Mouse (Mus musculus) kidney, embryonic 14.5 days (tissue): ENCODE results near the gene Hck. TPM values are rescaled to one million over a fixed set of nuclear protein-coding genes. Genes with fewer than 3 reads are reported as not detected.

Experiments used
- ATAC-seq: fragments of 200-750 bp; cut with Nextera tagmentation; 2 replicates; pipeline ENCODE4 v1.8.0; 2017; ENCODE audit warnings: moderate number of reproducible peaks, mild to moderate bottlenecking, moderate TSS enrichment, moderate library complexity; ENCODE audit not compliant: low FRiP score, low TSS enrichment
- H3K27ac ChIP-seq: fragments of 300-500 bp; sonication (generic); 2 replicates; pipeline ENCODE4 v1.5.1; 2014; ENCODE audit warnings: low read depth, mild to moderate bottlenecking, low read length, moderate library complexity, mixed read lengths
- H3K27me3 ChIP-seq: fragments of 300-500 bp; sonication (generic); 2 replicates; pipeline ENCODE4 v1.6.1; 2014; ENCODE audit warnings: mild to moderate bottlenecking, low read length; ENCODE audit not compliant: control insufficient read depth, insufficient read depth
- H3K36me3 ChIP-seq: fragments of 300-500 bp; sonication (generic); 2 replicates; pipeline ENCODE4 v1.6.1; 2014; ENCODE audit warnings: low read length, mixed read lengths; ENCODE audit not compliant: control insufficient read depth, insufficient read depth
- H3K4me1 ChIP-seq: fragments of 300-500 bp; sonication (generic); 2 replicates; pipeline ENCODE4 v1.6.1; 2014; ENCODE audit warnings: low read length, mixed read lengths; ENCODE audit not compliant: control insufficient read depth, insufficient read depth
- H3K4me2 ChIP-seq: fragments of 300-500 bp; sonication (generic); replicated peaks from 2 replicates; pipeline ENCODE4 v1.6.1; 2014; ENCODE audit warnings: low read depth, mild to moderate bottlenecking, low read length
- H3K4me3 ChIP-seq: fragments of 300-500 bp; sonication (generic); 2 replicates; pipeline ENCODE4 v1.5.1; 2014; ENCODE audit warnings: mild to moderate bottlenecking, low read length
- H3K9ac ChIP-seq: fragments of 300-500 bp; sonication (generic); 2 replicates; pipeline ENCODE4 v1.6.1; 2014; ENCODE audit warnings: low read depth, mild to moderate bottlenecking, low read length, moderate library complexity
- H3K9me3 ChIP-seq: fragments of 300-500 bp; sonication (generic); 2 replicates; pipeline ENCODE4 v1.6.1; 2016; ENCODE audit warnings: low read length; ENCODE audit not compliant: control insufficient read depth
- WGBS: fragments of 180-500 bp; shearing (Covaris S2); extraction: QIAGEN DNeasy Blood & Tissue Kit; methylation state at CpG from one replicate; pipeline ENCODE4 v1.1.7; 2014; 5-methylcytosine and 5-hydroxymethylcytosine counted together
- polyA plus RNA-seq: library from polyadenylated mRNA; unstranded; fragments of >200 nt; fragmentation: Nextera tagmentation; extraction: Ambion mirVana; gene quantifications from 2 replicates; pipeline ENCODE4 v1.2.1, GENCODE M21; 2014

Gene Hck
- polyA plus RNA-seq, 1 experiment from 2014 or later: 4.8 TPM

- no peaks in the 10 kb centered on the region for H3K36me3 ChIP-seq
- H3K27me3 ChIP-seq: no peaks in the 10 kb centered on the region
- H3K27ac ChIP-seq: no peak overlapping the region
- no peaks in the 10 kb centered on the region for H3K4me1 ChIP-seq
- H3K4me3 ChIP-seq: no peak overlapping the region
- no peaks in the 10 kb centered on the region for H3K9me3 ChIP-seq
- no peak overlapping the region for H3K9ac ChIP-seq
- H3K4me2 ChIP-seq: no peak overlapping the region
- 84% methylated on average over 7 of the region's 7 CpGs for WGBS
- ATAC-seq: no peak
These were observed 8.8 kb downstream of the Hck start for GRCm38 (mm10) chr2:153117051-153117486.

GRCm38 (mm10) chr2:153119488-153119887 is 11.2 kb downstream of the Hck start:
- H3K27me3 ChIP-seq: no peaks in the 10 kb centered on the region
- no peaks in the 10 kb centered on the region for H3K9me3 ChIP-seq
- no peak overlapping the region for H3K4me2 ChIP-seq
- WGBS: 87% methylated on average over 6 of the region's 6 CpGs
- no peak overlapping the region for H3K9ac ChIP-seq
- H3K36me3 ChIP-seq: no peaks in the 10 kb centered on the region
- no peaks in the 10 kb centered on the region for H3K4me1 ChIP-seq
- no peak overlapping the region for H3K4me3 ChIP-seq
- no peak overlapping the region for H3K27ac ChIP-seq
- ATAC-seq: no peak

- no peaks in the 10 kb centered on the region for H3K4me1 ChIP-seq
- WGBS: 70% methylated on average over 8 of the region's 8 CpGs
- H3K27ac ChIP-seq: no peak overlapping the region
- no peak overlapping the region for H3K4me3 ChIP-seq
- H3K27me3 ChIP-seq: no peaks in the 10 kb centered on the region
- no peaks in the 10 kb centered on the region for H3K36me3 ChIP-seq
- H3K4me2 ChIP-seq: no peak overlapping the region
- H3K9ac ChIP-seq: no peak overlapping the region
- no peaks in the 10 kb centered on the region for H3K9me3 ChIP-seq
- ATAC-seq: no peak
These were observed 11.9 kb downstream of the Hck start for GRCm38 (mm10) chr2:153120126-153120525.

GRCm38 (mm10) chr2:153121821-153122615 is 13.8 kb downstream of the Hck start:
- Histone ChIP-seq H3K4me1 (no peaks in the 10 kb centered on the region), H3K4me3 (no peak overlapping the region), H3K36me3 (no peaks in the 10 kb centered on the region), H3K27me3 (no peaks in the 10 kb centered on the region), H3K27ac (no peak overlapping the region), H3K9ac (no peak overlapping the region), H3K9me3 (no peaks in the 10 kb centered on the region), H3K4me2 (no peak overlapping the region)
- ATAC-seq: no peak
- 75% methylated on average over 8 of the region's 8 CpGs for WGBS

- no peak overlapping the region for H3K27ac ChIP-seq
- no peaks in the 10 kb centered on the region for H3K36me3 ChIP-seq
- H3K4me1 ChIP-seq: no peaks in the 10 kb centered on the region
- no peaks in the 10 kb centered on the region for H3K27me3 ChIP-seq
- H3K4me2 ChIP-seq: no peak overlapping the region
- ATAC-seq: no peak
- no peak overlapping the region for H3K4me3 ChIP-seq
- H3K9ac ChIP-seq: no peak overlapping the region
- 89% methylated on average over 7 of the region's 7 CpGs for WGBS
- no peaks in the 10 kb centered on the region for H3K9me3 ChIP-seq
These were observed 14.4 kb downstream of the Hck start for GRCm38 (mm10) chr2:153122701-153123100.

- no peak overlapping the region for H3K9ac ChIP-seq
- 52% methylated on average over 5 of the region's 5 CpGs for WGBS
- ATAC-seq: no peak
- H3K9me3 ChIP-seq: no peaks in the 10 kb centered on the region
- H3K4me3 ChIP-seq: no peak overlapping the region
- H3K4me1 ChIP-seq: no peaks in the 10 kb centered on the region
- H3K27ac ChIP-seq: no peak overlapping the region
- H3K4me2 ChIP-seq: no peak overlapping the region
- no peaks in the 10 kb centered on the region for H3K27me3 ChIP-seq
- no peaks in the 10 kb centered on the region for H3K36me3 ChIP-seq
These were observed 17.6 kb downstream of the Hck start for GRCm38 (mm10) chr2:153125875-153126274.

- WGBS: 18% methylated on average over 6 of the region's 6 CpGs
- no peaks in the 10 kb centered on the region for H3K36me3 ChIP-seq
- no peak for ATAC-seq
- H3K9ac ChIP-seq: no peak overlapping the region
- no peak overlapping the region for H3K4me2 ChIP-seq
- H3K9me3 ChIP-seq: no peaks in the 10 kb centered on the region
- H3K27me3 ChIP-seq: no peaks in the 10 kb centered on the region
- H3K4me1 ChIP-seq: no peaks in the 10 kb centered on the region
- H3K4me3 ChIP-seq: no peak overlapping the region
- H3K27ac ChIP-seq: no peak overlapping the region
These were observed 22.8 kb downstream of the Hck start for GRCm38 (mm10) chr2:153131019-153131418.

GRCm38 (mm10) chr2:153134237-153134636 is 26.0 kb downstream of the Hck start:
- 34% methylated on average over 5 of the region's 5 CpGs for WGBS
- H3K4me2 ChIP-seq: no peak overlapping the region
- ATAC-seq: 0 out of 2 replicates have a peak, but pooled peaks have one; percentile 28

GRCm38 (mm10) chr2:153136211-153136610 is 27.9 kb downstream of the Hck start:
- Histone ChIP-seq H3K4me3 (no peak overlapping the region), H3K36me3 (no peaks in the 10 kb centered on the region), H3K9ac (no peak overlapping the region), H3K4me2 (no peak overlapping the region), H3K4me1 (no peaks in the 10 kb centered on the region), H3K27me3 (no peaks in the 10 kb centered on the region), H3K9me3 (no peaks in the 10 kb centered on the region), H3K27ac (no peak overlapping the region)
- no peak for ATAC-seq
- WGBS: 65% methylated on average over 4 of the region's 4 CpGs

More at GRCm38 (mm10) chr2:153134237-153134636, 26.0 kb downstream of the Hck start:
- Histone ChIP-seq H3K4me1 (no peaks in the 10 kb centered on the region), H3K9me3 (no peaks in the 10 kb centered on the region), H3K27me3 (no peaks in the 10 kb centered on the region), H3K36me3 (no peaks in the 10 kb centered on the region), H3K27ac (no peak overlapping the region), H3K9ac (no peak overlapping the region), H3K4me3 (no peak overlapping the region)
